Mouse (Mus musculus) kidney, postnatal 0 days (tissue): ENCODE measurements around the gene Vrtn. TPM values are rescaled to one million over a fixed set of nuclear protein-coding genes. Genes with fewer than 3 reads are reported as not detected.

Experiments
- ATAC-seq: fragments of 200-750 bp; cut with Nextera tagmentation; replicated peaks from 2 replicates; pipeline ENCODE4 v1.8.0; 2017; ENCODE audit warnings: low read depth, moderate number of reproducible peaks, moderate TSS enrichment, moderate library complexity; ENCODE audit not compliant: low FRiP score
- DNase-seq: peaks from one replicate; pipeline ENCODE4 v3.0.0-alpha.2; 2016; ENCODE audit warnings: low spot score
- H3K27ac ChIP-seq: fragments of 300-500 bp; sonication (generic); 2 replicates; pipeline ENCODE4 v1.5.1; 2014; ENCODE audit warnings: mild to moderate bottlenecking
- H3K27me3 ChIP-seq: fragments of 300-500 bp; sonication (generic); 2 replicates; pipeline ENCODE4 v1.6.1; 2014; ENCODE audit warnings: low read length, mixed read lengths; ENCODE audit not compliant: insufficient read depth
- H3K36me3 ChIP-seq: fragments of 300-500 bp; sonication (generic); 2 replicates; pipeline ENCODE4 v1.6.1; 2014; ENCODE audit warnings: low read length, mixed read lengths; ENCODE audit not compliant: insufficient read depth
- H3K4me1 ChIP-seq: fragments of 300-500 bp; sonication (generic); replicated peaks from 2 replicates; pipeline ENCODE4 v1.6.1; 2014; ENCODE audit warnings: antibody characterized with exemption, low read length, mixed read lengths; ENCODE audit not compliant: insufficient read depth
- H3K4me2 ChIP-seq: fragments of 300-500 bp; sonication (generic); 2 replicates; pipeline ENCODE4 v1.6.1; 2014; ENCODE audit warnings: mild to moderate bottlenecking, low read length, moderate library complexity, mixed read lengths
- H3K4me3 ChIP-seq: fragments of 300-500 bp; sonication (generic); replicated peaks from 2 replicates; pipeline ENCODE4 v1.5.1; 2014; ENCODE audit warnings: low read depth, low read length
- H3K9ac ChIP-seq: fragments of 300-500 bp; sonication (generic); 2 replicates; pipeline ENCODE4 v1.6.1; 2014; ENCODE audit warnings: low read depth, low read length
- H3K9me3 ChIP-seq: fragments of 300-500 bp; sonication (generic); replicated peaks from 2 replicates; pipeline ENCODE4 v1.6.1; 2016; ENCODE audit warnings: low read length, inconsistent platforms, mixed read lengths
- CTCF ChIP-seq: IDR thresholded peaks from 2 replicates; pipeline ENCODE4 v1.5.1; 2016; ENCODE audit warnings: antibody characterized with exemption, low read depth, mild to moderate bottlenecking, moderate library complexity
- whole genome bisulfite sequencing: fragments of 180-500 bp; shearing (Covaris S2); extraction: QIAGEN DNeasy Blood & Tissue Kit; methylation state at CpG from one replicate; pipeline ENCODE4 v1.1.7; 2014; 5-methylcytosine and 5-hydroxymethylcytosine counted together
- polyA plus RNA-seq: library from polyadenylated mRNA; unstranded; fragments of >200 nt; fragmentation: Nextera tagmentation; extraction: Ambion mirVana; gene quantifications from 2 replicates; pipeline ENCODE4 v1.2.1, GENCODE M21; 2015

Gene Vrtn
- polyA plus RNA-seq, 1 experiment from 2014 or later = not detected

GRCm38 (mm10) chr12:84691347-84691746 lies 50.5 kb downstream of the Vrtn start:
- ATAC-seq (no peak), DNase-seq (no peak)
- Histone ChIP-seq H3K9ac (no peak overlapping the region), H3K36me3 (no peaks in the 10 kb centered on the region), H3K9me3 (no peaks in the 10 kb centered on the region), H3K27ac (no peak overlapping the region), H3K4me2 (no peak overlapping the region), H3K4me1 (no peaks in the 10 kb centered on the region), H3K4me3 (no peak overlapping the region), H3K27me3 (no peaks in the 10 kb centered on the region)
- no peak for TF ChIP-seq CTCF

- no peak for ATAC-seq
- TF ChIP-seq CTCF = no peak
- WGBS = 88% methylated on average over 6 of the region's 6 CpGs
Measured at GRCm38 (mm10) chr12:84692141-84692540, 51.3 kb downstream of the Vrtn start.

DNA sequence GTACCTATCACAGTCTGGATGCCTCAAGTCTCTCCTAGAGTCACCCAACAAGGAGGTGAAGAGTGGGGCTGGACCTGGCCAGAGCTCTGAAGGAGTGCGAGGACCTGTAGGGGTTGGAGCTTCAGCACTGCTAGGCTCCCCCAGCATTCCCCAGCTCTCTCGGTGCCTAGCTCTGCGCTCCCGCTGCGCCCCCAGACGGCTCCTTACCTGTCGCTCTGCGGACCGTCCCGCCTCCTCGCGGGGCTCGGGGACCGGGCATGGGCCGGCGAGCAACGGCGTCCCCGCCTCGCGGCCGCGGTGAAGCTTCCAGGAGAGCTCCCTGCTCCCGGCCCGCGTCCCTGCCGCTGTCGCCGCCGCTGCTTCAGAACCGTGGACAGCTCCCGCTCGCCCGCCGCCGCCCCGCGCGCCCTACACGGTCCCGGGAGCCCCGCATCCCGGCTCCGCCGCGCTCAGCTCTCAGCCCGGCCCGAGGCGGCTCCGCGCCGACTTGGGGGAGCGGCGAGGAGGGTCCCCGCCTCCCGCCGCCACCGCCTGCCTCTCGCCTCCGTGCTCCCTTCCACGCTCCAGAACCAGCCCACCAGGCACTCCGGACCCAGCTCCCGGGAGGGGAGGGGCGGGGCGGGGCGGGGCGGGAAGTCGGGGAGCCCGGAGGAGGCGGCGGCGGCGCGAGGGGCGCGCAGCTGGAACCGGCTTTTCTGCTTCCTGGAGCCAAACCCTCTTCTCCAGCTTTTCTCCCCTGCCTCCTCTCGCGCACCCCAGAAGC lies 57.7 kb downstream of the Vrtn start, which contains the start of gene Syndig1l:
Gene Syndig1l (minus strand): TSS at position 513 of the 763 bp plus-strand sequence.
- Histone ChIP-seq H3K4me1 (no peaks in the 10 kb centered on the region), H3K9me3 (no peaks in the 10 kb centered on the region), H3K36me3 (no peaks in the 10 kb centered on the region), H3K27ac (no peak within 1 kb of the TSS), H3K9ac (no peak within 1 kb of the TSS), H3K4me3 (peak within 1 kb of the TSS; percentile 39), H3K4me2 (peak within 1 kb of the TSS; percentile 78), H3K27me3 (peaks cover 24% of the 10 kb centered on the region)
- DNase-seq = peak; percentile 76
- ATAC-seq = peak; percentile 49; the same call in 1 of the 2 replicates
- 1% methylated on average over 77 of the region's 79 CpGs for WGBS
- no peak for TF ChIP-seq CTCF

More at GRCm38 (mm10) chr12:84692141-84692540, 51.3 kb downstream of the Vrtn start:
- Histone ChIP-seq H3K4me2 (no peak overlapping the region), H3K4me3 (no peak overlapping the region), H3K36me3 (no peaks in the 10 kb centered on the region), H3K27ac (no peak overlapping the region), H3K27me3 (peaks cover 3% of the 10 kb centered on the region; the same call in 1 of the 2 replicates), H3K9me3 (no peaks in the 10 kb centered on the region), H3K4me1 (no peaks in the 10 kb centered on the region), H3K9ac (no peak overlapping the region)
- no peak for DNase-seq

Other genes with a start within 250 kb of the Vrtn start
- 85.5 and 99.1 TPM in 2 replicates for gene Entpd5, start 232.0 kb upstream of the Vrtn start, polyA plus RNA-seq
- 1.3 and 1.4 TPM in 2 replicates for gene Bbof1, start 231.9 kb upstream of the Vrtn start, polyA plus RNA-seq
- gene Rnf113a2, start 223.8 kb upstream of the Vrtn start, polyA plus RNA-seq = 28.4 and 28.8 TPM in 2 replicates
- 122 and 128 TPM in 2 replicates for gene Aldh6a1, start 190.0 kb upstream of the Vrtn start, polyA plus RNA-seq
- gene Lin52, start 189.6 kb upstream of the Vrtn start, polyA plus RNA-seq = 18.7 and 19.5 TPM in 2 replicates
- not detected in 2 replicates for gene Vsx2, start 71.3 kb upstream of the Vrtn start, polyA plus RNA-seq
- 12.1 and 16.9 TPM in 2 replicates for gene Abcd4, start 23.6 kb upstream of the Vrtn start, polyA plus RNA-seq
- gene Syndig1l, start 57.8 kb downstream of the Vrtn start, polyA plus RNA-seq = not detected in 2 replicates
- 70.5 and 75.7 TPM in 2 replicates for gene Npc2, start 132.1 kb downstream of the Vrtn start, polyA plus RNA-seq
- 152 and 168 TPM in 2 replicates for gene Isca2, start 132.2 kb downstream of the Vrtn start, polyA plus RNA-seq
- gene Ltbp2, start 235.5 kb downstream of the Vrtn start, polyA plus RNA-seq = 0.14 and 0.64 TPM in 2 replicates